Mouse (Mus musculus): ENCODE measurements around the gene Synj1.

Synj1 gene

DNA sequence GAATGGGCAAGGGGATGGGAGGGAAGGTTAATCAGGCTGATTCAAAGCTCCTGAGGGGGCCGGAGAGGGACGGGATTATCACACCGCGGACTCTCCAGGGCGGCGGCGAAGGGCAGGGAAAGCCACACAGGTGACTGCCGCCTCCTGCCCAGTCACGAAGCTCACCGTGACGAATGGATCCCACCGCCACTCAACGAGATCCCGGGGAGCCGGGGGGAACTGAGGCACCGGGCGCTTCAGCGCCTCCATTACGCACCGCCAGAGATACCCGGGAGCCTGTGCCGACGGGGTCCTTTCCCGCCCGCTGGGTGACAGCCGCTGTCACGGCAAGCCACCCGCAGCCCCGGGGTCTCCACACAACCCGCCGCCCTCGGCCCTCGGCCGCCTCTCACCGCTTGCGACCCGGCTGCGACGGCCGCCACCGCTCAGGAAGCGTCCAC is 507 bp downstream of the Synj1 start:
- DNase-seq (ENCODE audit: low spot score), result peak; percentile 41

DNA sequence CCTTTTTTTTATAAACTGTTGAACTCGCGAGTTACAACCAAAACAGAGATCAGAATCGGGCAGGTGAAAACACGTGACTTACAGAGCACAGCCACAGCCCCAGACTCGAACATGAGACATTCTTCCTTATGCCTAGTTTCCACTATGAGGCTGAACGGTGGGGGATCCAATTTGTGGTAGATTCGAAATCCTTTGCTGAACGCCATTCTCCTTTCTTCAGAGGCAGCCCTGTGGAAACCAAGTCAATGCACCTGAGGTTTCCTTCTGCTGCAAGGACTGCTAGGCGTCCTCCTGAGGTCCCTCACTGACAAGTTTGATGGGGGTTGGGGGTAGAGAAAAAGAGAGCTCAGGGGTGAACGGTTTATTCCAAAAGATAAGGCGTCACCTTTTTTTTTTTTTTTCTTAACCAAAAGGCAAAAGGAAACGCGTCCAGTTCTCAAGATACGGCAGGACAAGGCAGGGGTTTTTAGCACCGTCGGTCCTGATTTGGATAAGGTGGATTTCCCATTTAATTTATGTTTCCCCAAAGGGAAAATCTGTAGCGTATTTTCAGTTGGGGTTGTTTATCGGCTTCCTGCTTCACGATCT is 1.1 kb downstream of the Synj1 start:
- peak; percentile 47 for DNase-seq (ENCODE audit: low spot score)

DNA sequence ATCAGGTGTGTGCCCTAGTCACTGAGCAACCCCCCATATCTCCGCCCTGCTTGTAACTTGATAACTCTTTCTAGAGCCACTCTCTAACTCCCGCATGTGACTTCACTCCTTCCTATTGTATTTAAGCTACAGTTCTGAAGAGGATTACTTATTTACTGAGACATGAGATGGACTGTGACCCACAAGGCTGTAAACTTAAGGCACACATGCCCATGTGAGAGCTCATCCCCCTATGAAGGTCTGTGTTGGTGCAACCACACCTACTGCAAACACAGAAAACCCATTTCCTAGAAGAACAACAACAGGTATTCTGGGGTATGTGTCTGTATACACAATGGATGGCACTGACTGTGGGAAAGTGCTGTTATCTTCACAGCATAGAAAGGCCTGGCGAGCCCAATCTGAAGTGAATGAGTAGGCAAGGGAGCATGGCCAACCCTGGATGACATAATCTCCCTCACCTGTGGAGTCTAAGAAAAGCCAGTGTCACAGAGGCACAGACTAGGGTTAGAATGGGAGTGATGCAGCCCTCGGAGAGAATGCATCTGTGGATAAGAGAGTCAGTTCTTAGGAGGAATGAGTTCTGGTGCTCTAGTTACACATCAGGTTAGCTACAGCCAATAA is 6.1 kb downstream of the Synj1 start:
- no peak for DNase-seq (ENCODE audit: low spot score)

DNA sequence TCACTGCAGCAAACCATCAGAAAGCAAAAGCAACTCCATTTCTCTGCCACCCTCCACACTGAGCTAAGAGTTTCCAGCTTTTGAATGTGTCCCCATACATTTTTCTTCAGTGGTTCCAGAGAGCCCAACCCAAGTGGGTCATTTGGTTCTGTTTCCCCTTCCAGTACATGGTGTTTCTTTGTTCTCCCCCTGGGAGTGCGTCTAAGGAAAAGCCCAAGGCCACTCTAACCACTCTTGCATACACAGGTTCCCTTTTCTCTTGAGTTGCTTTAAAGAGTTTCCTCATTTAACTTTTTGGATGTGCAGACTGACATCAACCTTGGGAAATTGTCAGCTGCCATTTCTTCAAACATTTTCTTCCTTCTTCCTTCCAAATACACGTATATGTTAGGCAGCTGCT is 10.0 kb downstream of the Synj1 start:
- no peak for DNase-seq (ENCODE audit: low spot score)

DNA sequence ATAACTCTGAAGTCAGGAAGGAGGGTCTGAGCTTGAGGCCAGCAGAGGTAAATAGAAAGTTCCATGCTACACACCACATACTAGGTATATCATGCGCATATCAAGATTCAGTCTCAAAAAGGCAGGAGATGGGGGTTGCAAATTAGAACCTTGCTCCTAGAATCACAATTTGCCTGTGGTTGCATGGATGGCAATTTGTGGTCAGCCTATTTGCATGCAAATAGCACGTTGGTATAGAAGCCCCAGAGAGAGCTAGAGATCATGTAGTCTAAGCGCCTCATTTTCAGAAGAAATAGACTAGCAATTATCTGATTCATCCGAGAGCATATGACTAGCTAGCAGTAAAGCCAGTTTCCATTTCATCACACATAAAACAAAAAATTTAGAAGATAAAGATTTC is 11.3 kb downstream of the Synj1 start:
- DNase-seq (ENCODE audit: low spot score), result no peak

DNA sequence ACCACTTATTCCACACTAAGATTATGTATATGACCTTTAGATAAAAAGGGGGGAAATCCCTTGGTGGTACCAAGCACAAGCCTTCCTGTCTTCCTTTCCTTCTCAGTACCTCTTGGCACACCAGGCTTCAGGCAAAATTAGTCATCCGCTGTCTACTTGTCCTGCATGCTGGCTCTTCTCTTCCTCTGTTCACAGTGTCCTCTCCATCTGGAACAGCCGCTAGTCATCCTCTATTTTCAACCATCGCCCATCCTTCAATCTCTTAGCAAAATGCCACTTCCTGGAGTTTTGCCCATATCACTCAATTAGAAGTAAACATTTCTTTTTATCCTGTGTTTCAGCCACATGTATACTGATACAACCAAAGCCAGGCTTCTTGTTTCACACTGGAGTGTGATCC is 13.3 kb downstream of the Synj1 start:
- DNase-seq (ENCODE audit: low spot score), result no peak

DNA sequence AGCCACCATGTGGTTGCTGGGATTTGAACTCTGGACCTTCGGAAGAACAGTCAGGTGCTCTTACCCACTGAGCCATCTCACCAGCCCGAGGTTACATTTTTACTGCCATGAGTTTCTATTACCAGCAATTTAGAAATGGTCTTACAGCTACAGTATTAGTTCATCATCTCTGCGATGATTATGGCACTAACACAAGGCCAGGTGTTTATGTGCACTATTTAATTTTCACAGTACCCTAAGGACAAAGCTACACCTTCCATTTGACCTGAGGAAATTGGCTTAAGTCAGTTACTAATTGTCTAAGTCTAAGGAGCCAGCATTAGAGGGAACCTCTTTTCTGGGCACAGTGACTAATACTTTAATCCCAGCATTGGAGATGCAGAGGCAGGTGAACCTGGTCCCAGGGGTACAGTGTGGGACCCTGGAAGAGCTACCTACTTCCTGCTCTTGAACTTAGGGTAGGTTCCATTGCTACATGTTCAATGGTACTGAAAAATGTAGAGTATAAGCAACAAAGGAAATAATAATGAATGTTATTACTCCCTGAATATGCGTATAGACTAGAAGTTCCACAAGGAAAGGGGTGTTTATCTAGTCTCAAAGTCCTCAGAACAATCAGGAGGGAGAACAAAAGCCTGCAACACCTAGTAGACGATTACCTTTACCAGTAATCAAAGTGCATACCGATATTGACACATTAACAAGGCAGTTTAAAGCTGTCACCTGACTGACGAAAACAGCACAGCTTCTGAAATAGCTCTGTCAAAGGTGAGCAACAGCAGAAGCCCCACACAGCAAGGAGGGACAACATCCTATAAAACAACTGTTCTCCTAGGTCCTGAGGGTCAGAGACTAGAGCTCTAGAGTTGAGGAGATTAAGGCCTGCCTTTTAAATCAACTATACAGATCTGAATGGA is 14.5 kb downstream of the Synj1 start:
- no peak for DNase-seq (ENCODE audit: low spot score)

DNA sequence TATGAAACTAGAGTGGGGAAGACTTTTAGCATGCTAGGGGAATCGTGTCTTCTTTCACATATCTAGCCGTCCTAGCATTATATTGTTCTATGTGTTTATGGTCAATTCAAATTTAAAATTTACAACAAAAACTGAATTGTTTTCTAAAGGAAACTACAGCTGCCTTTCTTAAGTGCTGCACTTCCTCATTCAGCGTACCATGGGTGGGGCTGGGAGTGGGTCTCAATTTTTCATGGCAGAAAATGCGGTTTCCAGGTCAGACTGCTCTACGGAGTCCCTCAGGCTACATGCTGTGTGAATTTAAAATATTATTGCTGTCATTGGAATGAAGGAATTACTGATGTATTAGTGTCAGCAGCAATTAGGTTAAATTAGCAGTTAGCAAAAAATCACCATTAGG is 15.6 kb downstream of the Synj1 start:
- DNase-seq (ENCODE audit: low spot score), result no peak

DNA sequence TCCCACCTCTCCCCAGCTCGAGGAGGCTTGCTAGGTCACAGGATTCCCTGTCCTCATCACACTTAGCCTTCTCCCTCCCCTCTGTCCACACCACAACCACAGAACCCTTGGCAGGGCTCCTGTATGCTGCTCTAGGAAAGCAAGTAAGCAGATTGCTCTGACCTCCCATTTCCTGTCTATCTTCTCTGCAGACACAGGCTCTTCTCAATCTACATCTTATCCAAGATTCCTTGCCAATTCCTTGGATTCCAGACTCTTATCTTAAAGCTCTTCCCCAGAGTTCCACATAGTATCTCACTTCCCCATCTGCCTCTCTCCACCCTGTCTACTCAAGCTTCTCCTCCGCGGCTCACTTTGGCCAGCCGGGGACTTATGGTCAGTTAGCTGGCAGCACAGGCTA is 16.1 kb downstream of the Synj1 start:
- no peak for DNase-seq (ENCODE audit: low spot score)

DNA sequence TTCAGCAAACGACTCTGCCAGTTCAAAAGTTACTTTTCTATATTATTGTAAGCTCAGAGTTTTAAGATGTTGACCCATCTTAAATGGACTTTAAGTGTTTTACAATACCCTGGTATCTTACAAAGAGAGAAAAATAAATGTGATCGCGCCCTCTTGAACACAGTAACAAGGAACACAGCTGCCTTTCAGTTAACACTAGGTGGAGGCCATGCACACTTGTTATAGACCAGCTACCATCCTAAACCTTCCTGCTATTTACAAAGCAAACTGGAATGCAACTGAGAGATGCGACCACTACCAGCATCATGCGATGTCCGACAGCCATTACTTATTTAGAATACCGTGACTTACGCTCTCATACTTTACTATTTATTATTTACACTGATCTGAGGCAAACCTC is 21.9 kb downstream of the Synj1 start:
- DNase-seq (ENCODE audit: low spot score), result no peak

DNA sequence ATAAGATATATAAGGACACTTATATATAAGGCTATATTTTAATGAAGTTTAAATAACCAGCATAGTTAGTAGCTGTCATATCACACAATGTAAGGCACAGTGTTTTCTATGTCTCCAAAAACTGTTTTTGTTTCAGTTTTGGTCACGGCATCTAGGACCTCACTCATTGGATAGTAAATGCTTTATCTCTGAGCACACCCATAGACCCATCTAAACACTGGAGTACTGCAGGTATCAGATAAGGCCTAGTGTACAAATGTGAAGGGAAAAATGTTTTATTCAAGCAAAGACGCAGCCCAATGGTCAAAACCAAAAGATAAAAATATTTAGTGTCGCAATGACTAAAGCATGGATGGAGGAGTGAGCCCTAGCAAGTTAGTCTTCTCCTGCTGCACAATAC is 22.4 kb downstream of the Synj1 start:
- peak; percentile 83 for DNase-seq (ENCODE audit: low spot score)

DNA sequence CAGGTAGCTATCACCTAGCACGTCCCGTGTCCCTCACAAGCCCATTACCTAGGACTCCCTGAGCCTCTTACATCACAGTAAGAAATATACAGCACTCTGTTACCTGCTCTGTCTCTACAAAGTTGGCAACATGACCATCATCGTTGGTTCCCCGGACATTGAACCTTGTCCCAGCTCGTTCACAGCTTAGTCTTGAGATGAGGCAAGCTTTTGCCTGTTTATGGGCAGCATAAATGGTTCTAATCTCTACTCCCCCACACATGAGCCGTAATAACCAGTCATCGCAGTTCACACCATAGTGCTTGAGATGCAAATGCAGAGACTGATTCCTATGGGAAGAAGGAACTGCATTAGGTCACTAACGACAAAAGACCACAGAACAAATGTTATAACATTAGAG is 23.1 kb downstream of the Synj1 start:
- peak; percentile 35 for DNase-seq (ENCODE audit: low spot score)

DNA sequence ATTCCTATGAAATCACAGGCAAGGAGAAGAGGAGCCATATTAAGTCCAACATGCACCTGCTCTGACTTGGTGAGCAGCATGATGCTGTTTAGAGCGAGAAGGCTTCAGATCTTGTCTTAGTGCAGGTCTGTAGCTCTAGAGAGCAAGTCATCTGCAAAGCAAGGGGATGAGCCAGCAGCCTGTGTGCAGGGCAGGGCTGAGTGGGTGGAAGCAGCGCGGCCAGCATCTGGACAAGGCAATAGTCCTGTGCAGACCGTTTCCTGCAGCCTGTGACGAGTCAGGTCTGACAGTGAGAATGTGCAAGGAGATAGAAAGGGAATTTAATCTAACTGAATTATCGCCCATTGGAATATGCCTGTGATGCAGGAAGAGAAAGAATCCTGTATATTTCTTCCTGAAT is 40.1 kb downstream of the Synj1 start:
- DNase-seq (ENCODE audit: low spot score), result no peak

DNA sequence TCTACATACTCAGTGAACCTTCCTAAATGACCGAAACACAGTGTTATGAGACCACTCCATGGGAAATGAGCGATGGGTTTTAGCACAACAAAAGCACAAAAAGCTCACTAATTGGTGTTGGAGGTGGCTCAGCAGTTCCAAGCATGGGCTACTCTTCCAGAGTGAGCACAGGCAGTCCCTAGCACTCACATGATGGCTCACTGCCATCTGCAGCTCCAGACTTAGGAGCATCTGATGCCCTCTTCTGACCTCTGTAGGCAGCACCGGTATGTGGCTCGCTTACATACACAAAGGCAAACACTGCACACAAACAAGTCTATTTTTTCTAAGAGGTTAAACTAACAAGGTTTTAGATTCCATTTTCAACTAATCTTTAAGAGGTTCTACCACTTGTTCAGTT is 44.9 kb downstream of the Synj1 start:
- no peak for DNase-seq (ENCODE audit: low spot score)

DNA sequence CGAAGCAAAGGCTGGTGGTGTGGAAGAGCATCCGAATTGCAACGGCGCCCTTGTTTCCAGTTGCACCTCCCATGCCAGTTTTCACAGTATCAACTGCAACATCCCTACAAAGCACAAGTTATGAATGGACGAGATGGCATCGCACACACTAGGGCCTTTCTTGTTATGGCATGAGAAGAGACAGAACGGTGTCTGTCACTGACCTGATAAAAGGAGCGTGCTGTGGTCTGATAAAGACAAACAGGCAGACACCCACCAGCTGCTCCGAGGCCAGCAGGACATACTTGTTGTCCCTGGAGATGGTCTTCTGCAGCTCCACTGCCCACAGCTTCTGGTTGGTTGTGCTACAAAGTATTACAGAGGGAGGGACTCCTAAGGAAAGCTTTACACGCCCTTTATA is 46.8 kb downstream of the Synj1 start:
- DNase-seq (ENCODE audit: low spot score), result peak; percentile 86

DNA sequence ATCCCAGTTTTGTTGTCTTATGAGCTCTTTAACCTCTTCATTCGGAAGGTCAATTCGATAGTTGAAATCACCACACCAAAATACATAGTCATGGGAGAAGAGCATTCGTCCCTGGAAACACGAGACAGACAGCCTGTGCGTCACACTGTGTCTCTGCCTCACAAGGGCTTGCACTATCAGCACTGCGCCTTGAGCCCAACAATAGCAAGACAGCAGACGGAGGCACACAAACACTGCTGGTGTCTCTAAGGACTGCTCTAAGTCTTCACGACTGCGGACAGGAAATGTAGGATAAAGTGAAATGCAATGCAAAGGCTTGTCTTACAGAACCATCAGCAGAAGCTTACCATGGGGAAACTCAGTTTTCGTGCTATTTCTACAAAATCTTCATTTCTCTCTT is 47.2 kb downstream of the Synj1 start:
- no peak for DNase-seq (ENCODE audit: low spot score)

DNA sequence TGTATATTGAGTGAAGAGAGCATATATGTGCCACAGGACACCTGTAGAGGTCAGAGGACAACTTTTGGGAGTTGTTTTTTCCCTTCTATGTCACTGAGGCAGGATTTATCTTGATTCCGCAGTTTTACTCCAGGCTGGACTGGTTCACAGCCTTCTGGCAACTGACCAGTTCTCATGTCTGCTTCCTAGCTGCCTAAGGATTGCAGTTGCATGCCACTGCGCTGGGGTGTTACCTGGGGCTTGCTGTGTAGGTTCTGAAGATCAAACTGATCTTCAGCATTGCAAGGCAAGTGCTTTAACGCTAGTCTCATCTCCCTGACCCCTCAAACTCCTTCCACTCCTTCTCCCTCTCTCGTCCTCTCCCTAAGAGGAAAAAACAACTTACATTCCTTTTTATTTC is 47.9 kb downstream of the Synj1 start:
- DNase-seq (ENCODE audit: low spot score), result no peak

DNA sequence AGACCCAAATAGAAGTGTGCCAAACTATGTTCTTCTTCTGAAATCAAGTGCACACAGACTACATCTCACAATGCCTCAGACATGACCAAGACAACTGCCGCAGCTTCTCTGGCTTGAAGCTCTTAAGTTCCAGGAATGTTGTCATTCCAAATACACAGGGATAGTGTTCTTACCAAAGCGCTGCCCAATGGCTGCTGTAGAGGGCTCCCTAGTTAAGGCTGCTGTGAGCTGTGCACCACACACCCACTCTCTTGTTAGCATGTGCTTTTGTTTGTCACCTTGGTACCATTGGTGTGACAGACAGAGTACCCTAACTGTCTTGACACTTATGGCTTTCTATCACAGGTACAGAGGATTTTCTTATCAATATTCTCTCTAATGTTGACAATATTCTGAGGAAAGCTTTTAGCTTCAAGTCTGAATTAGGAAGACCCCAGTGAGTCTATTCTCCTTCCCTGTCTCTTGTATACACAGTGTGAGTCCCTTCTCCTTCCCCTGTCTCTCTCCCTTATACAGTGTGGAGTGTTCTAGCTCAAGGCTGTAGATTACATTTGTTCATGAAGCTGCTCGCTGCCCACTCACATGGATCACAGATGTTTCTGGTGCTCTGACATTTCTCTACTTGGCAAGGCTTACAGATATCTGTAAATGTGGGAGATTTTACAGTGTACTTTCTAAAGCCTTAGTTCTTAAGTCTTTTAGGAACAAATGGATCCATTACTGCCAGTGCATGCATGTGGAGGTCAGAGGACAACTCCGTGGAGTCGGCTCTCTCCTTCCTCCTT is 52.6 kb downstream of the Synj1 start:
- DNase-seq (ENCODE audit: low spot score), result no peak

DNA sequence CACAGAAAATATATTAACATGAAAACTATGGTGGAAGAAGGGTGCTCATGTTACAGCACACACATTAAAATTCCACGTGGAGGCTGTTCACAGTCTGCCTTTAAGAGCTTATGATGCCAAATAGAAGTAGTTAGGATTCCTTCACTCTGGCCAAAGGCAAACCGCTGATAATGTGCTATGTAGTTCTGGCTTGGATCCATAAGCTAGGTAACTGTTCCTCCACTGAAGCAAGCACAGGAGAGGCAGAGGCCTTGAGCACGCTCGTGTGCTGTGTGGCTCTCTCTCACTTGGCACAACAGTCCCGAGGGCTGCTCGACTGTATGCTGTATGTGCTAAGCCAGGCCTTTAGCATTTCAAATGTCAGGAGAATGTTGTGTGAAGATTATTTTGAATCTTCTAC is 55.6 kb downstream of the Synj1 start:
- no peak for DNase-seq (ENCODE audit: low spot score)

DNA sequence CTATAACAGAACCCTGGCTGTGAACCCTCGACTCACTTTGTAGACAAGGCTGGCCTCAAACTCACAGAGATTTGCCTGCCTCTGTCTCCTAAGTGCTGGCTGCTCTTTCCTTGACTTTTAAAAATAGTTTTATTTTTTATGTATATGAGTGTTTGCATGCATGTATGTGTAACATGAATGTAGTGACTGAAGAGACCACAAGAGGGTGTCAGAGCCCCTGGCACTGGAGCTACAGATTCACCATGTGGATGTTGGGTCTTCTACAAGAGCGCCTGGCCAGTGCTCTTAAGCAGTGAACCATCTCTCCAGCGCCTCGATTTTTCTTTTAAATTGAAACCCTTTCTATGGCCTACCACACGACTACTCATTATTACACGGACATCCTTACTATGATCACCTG is 57.3 kb downstream of the Synj1 start:
- peak; percentile 41 for DNase-seq (ENCODE audit: low spot score)

DNA sequence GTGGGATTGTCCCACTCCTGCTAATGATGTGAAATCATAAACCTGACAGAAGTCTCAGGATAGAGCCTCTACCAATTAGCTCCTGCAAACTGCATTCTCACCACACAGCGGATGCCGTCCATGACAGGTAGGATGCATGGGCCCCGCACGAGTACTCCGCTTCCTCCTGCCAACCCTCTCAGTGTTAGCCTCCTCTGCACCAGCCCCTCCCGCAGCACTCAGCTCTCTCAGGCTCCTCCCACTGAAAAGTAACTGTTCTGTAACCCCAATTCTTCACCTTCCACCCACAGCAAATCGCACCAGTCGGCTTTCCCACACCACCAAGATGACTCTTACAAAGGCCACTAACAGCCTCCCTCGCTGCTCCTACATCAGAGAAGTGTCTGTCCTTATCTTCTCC is 58.0 kb downstream of the Synj1 start:
- DNase-seq (ENCODE audit: low spot score), result no peak

DNA sequence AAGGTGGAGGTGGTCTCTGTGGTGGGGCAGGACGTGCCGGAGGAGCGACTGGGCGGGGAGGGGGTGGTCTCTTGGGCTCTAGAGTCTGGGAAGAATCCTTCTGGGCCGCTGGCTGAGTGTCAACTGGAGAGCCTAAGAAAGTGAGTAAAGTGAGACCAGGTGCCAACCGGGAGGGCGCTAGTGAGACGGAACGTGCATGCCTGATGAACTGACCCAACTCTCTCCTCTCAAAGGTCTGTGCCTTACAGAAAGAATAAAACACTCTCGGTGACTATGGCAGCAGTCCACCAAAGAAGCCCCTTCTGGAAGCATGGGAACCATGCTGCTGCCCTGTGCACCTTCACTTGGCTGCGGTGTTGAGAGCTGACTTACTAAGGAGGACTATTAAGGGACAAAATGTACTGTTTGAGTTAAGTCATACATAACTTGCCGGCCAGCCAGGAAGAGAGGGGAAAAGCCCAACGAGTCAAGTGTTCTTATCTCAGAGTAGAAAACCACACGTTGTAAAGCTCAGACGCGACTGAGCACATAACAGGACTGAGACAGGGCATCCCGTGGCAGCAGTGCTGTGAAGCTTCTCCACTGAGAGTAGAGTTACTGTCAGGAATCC is 60.6 kb downstream of the Synj1 start:
- no peak for DNase-seq (ENCODE audit: low spot score)

All from c-Kit-positive CD71-positive TER-119-positive erythroid progenitor cells, embryonic 14.5 days (primary cell).